Mouse (Mus musculus) mouse trophoblast stem cell (cell line): ENCODE results near the gene Tnfrsf12a.

ENCODE experiments used
- in situ Hi-C, 2 experiments: fragments of 300-500 bp; cut with MseI, MboI; formaldehyde crosslinking; loops; 2 replicates in 1 of 2; 3 replicates in 1 of 2; pipeline ENCODE4 v1.15.1; 2025

Gene Tnfrsf12a

DNA sequence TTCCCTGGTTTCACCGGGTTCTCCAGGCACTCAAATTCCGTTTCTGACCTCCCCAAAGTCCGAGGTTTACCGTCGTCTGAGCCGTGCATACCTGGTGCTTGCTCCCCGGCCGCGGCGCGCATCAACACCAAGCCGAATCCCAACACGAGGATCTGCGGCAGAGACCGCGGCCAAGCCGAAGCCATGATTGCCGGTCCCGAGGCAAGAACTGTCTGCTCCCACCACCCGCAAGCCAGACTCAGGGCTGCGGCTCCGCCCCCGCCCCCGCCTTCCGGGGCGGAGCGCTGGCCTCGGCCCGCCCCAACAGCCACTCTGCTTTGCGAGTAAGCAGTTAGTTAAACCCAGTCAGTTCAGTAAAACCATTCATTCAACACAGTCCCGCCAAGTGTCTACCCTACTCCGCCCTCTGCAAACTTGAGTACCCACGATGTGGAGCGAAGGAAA lies at the start of gene Tnfrsf12a:
TSS of gene Tnfrsf12a (minus strand) at position 233 of the 444 bp plus-strand sequence.
- in situ Hi-C loops, result no loop called here

DNA sequence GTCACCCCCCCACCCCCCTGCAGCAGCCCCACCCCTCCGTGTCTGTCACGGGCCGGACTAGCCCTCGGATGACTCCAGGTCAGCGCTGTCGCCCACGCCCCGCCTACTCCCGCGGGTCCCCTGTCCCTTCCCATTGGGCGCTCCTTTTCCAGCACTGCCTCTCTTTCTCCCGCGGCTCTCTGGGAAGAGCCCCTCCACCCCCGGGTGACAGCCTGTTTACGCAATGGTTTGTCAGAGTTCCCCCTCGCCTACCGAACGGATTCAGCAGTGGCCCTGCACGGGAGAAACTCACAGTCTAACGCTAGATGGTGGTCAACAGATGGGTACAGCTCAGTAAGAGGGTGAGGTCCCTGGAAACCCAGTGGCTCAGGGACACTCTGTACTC lies 49.5 kb upstream of the Tnfrsf12a start:
- in situ Hi-C loops, result no loop called here

GRCm38 (mm10) chr17:23725999-23726757 lies 48.9 kb upstream of the Tnfrsf12a start, which contains the start of gene Pkmyt1:
Pkmyt1 (plus strand) TSS chr17:23726336.
- in situ Hi-C loops, result no loop called here

DNA sequence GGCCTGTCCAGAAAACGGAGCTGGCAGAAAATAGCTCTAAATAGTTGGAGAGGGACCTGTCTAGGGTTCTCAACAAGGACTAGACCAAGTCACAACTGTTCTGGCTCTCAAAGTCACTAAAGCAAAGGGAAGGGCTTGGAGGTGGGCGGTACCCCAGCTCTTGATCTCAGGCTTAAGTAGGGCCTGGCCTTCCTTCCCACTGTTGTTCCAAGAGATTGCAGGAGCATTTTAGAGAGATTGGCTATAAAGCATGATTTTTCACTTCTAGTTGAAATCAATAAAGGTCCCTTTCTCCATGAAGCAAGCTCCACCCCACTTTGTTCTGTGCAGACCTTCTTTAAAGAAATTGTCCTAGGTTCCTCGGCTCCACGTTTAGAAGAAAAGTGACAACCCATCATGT lies 48.2 kb upstream of the Tnfrsf12a start:
- in situ Hi-C loops, result no loop called here

DNA sequence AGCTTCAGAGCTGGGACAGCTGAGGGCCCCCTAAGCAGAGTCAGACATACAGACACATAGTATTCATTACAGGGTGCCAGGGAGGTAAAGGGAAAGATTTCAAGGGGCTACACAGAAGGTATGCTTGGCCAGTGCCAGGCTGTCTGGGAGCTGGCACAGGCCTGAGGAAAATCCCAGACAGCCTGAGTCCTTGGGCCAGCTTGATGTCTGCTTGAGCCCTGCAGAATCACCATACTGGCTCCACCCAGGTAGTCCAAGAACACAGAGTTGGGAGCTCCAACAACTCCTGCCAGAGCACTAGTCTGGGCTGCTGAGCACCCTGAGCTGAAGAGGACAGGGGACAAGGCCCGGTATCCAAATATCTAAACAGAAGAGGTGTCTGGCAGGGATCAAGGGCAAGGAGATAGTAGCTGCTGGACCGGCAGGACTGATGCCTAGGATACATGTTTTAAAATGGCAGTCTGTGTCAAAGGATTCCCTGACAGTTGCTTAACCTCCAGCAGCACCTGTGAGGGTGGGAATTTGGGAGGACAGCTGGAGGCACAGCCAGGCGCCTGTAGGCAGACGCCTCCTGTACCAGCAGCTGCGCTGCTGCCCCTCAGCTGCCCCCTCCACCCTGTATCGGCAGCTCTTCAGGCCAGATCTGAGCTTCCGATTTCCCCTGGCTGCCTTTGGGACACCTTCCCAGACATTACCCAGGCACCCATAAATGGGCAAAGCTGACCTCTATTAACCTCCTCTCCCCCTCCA lies 45.3 kb upstream of the Tnfrsf12a start, which contains the start of gene 1520401A03Rik:
TSS of gene 1520401A03Rik (minus strand) at position 408 of the 750 bp plus-strand sequence.
- in situ Hi-C loops, result no loop called here

DNA sequence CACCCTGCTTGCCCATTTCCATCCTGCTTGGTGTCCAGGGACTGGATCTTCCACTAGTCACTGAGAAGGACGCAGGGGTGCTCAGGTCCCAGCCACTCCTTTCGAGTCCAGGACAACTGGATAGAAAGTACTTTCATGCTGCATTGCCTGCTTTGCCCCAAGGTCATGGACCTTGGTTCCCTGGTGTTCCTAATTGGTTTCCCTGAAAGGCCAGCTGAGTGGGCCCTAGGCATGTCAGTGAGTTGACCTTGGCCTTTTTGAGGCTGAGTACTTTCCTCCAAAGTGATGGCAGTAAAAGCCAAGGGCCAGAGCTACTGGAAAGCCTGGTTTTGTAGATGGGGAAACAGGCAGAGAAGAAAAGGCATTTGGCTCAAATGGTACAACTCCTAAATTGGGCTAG lies 44.6 kb upstream of the Tnfrsf12a start:
- in situ Hi-C loops, result no loop called here

DNA sequence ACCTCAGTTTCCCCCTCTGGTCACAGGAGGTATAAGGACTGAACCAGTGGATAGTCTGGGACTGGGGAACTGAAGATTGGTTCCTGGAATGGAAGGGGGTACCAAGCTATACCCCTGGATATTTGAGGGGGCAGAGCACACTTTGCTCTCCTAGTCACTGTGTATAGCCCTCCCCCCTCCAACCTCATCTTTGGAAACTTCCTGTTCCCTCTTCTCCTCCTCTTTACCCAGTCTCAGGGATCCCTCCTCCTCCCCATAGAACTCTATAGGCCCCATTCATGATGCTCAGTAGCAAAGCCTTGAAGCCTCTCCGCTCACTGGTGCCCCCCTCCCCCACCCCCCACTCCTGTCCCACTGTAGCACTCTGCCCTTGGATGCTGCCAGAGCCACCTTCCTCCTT lies 42.2 kb upstream of the Tnfrsf12a start:
- in situ Hi-C loops, result no loop called here

DNA sequence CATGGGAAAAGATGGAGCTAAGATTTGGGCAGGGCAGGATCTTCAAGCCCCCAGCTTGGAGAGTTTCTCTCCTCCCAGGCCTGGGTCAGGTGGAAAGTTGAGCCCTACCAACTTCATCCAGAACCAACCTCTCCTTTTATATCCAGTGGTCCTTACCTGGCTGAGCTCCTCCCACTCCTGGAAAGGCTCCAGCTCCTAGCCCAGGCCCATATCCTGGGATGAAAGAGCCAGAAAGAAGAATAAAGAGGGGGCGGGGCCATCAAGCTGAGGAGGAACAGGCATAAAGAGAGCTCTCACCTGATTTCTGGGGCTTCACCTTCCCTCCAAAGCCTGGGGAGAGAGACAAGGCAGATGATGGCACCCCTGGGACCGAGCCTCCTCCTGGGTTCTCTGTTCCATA lies 39.7 kb upstream of the Tnfrsf12a start:
- in situ Hi-C loops, result no loop called here

DNA sequence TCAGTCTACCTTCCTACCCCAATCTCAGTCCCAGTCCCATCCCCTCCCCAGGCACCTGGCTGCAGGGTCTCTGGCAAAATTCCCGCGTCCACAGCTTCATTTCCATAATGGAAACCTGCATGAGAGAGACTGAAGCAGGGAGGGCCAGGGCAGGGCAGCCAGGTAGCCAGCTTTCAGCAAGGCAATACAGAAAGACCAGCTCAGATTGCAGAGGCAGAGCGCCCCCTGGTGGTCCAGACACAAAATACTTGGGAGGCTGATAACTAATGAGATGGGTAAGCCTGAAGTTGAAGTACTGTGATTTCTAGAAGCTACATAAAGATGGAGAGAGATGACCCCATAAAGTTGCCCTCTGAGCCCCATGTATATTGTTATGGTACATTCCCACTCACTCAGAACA lies 28.9 kb upstream of the Tnfrsf12a start:
- in situ Hi-C loops, result no loop called here

DNA sequence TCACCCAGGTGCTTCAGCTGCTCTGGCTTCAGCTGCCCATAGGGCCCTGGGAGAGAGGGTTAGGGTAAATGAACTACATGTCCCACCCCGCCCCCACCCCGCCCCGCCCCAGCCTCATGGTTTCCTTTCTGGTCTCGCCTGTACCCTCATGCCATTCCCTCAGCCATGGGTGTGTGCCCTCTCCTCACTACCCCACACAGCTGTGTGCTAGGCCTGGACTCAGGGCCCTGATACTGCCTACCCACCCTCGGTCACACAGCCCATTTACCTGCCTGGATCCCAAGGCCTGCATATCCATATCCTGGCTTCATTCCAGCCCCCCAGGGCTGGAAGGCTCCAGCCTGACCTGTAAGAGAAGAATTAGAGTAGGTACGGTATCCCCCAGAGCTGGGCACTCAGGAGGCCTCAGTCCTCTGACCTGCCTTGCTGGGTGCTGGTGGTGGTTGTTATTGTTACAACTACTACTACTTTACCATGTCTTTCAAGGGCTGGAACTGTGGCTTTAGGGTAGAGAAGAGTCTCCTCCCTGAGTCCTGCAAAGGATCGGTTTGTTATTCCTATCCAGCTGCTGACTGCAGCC lies 28.3 kb upstream of the Tnfrsf12a start:
- in situ Hi-C loops, result no loop called here

DNA sequence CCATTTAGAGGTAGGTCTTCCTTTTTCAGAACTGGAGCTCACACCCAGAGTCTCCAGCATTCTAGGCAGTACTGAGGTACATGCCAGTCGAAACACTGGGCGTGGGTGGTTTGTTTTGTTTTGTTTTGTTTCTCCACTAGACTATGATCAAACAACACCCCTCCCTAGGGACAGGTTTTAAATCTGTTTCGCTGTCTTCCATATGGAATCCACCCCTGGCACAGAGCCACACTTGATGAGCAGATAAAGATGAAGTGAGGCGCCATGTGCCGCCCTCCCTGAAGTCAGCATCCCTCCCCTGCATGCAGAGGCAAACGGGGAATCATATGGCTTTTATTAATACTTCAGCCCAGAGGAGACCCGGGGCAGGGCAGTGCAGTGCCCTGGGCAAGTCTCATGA lies 27.5 kb upstream of the Tnfrsf12a start:
- in situ Hi-C loops, result loop anchor here (5.0 kb wide), 1 partner anchor 42 kb away; the partner anchor contains the start of gene Bicdl2 (in 2 of the 2)

DNA sequence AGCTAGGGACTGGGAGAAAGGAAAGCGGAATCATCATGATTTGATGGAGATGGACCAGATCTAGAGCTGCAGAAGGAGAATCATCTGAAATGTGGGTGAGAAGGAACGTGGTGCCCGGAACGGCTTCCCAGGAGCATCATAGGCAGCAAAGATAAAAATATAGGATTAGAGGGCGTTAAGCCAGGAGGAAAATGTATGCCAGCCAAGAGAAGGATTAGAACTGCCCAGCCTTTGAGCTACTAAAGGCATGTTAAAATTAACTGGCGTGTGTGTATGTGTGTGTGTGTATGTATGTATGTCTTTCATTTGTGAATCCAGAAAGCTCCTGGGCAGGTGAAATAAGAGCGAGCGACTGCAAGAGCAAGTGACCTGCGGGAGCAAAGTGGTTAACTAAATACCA lies 26.0 kb upstream of the Tnfrsf12a start:
- in situ Hi-C loops, result loop anchor here (5.0 kb wide), 1 partner anchor 41 kb away; the partner anchor contains the start of gene Bicdl2 (in 2 of the 2)

DNA sequence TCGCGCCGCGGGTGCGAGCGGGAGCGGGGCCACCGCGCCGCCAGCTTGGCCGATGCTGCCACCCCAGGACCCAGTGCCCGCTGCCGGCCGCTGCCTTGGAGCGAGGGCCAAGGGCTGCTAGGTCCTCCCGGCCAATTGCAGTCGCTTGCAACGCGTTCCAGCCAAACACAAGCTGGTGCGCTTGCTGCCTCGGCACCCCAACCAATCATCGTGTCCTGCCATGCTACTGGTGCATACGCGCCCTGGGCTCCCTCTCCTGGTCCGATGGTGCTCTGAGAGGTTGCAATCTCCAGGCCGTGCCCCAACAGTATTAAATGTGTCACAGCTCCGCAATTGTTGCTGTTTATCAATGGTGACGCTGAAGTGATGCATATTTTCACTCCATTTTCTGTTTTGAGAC lies 22.8 kb upstream of the Tnfrsf12a start:
- in situ Hi-C loops, result loop anchor here (5.0 kb wide), 1 partner anchor 38 kb away; the partner anchor contains the start of gene Bicdl2 (in 2 of the 2)

- in situ Hi-C loops, result loop anchor here (5.0 kb wide), 1 partner anchor 37 kb away; the partner anchor contains the start of gene Bicdl2 (in 2 of the 2)
Measured at GRCm38 (mm10) chr17:23699131-23700077, 22.1 kb upstream of the Tnfrsf12a start.

- in situ Hi-C loops, result no loop called here
Measured at GRCm38 (mm10) chr17:23695801-23696200, 18.5 kb upstream of the Tnfrsf12a start.

GRCm38 (mm10) chr17:23694491-23694890 lies 17.2 kb upstream of the Tnfrsf12a start:
- in situ Hi-C loops, result no loop called here

GRCm38 (mm10) chr17:23683856-23684672 lies 6.8 kb upstream of the Tnfrsf12a start, which contains the start of gene Cldn9:
Cldn9 (minus strand) TSS chr17:23684026.
- in situ Hi-C loops, result no loop called here

GRCm38 (mm10) chr17:23683226-23683625 lies 6.0 kb upstream of the Tnfrsf12a start:
- in situ Hi-C loops, result no loop called here

GRCm38 (mm10) chr17:23682530-23682929 lies 5.3 kb upstream of the Tnfrsf12a start:
- in situ Hi-C loops, result no loop called here

- in situ Hi-C loops, result no loop called here
Measured at GRCm38 (mm10) chr17:23682092-23682491, 4.8 kb upstream of the Tnfrsf12a start.
